Mouse (Mus musculus) erythroblast, adult 5-6 weeks (primary cell): ENCODE measurements around the gene Mast4. TPM values are rescaled to one million over a fixed set of nuclear protein-coding genes. Genes with fewer than 3 reads are reported as not detected.
"Not testable (repeated sequence)": the region's sequence is repeated elsewhere in the genome, so short reads cannot be mapped to it uniquely, and the experiment has no call there.

Experiments
- ATAC-seq: replicated peaks from 2 replicates; pipeline ENCODE4 v1.8.0; 2016; ENCODE audit warnings: moderate number of reproducible peaks, mild to moderate bottlenecking, moderate TSS enrichment, inconsistent platforms; ENCODE audit not compliant: poor library complexity, low FRiP score, severe bottlenecking
- total RNA-seq, 2 experiments: library from RNA; stranded (forward) in 1 of 2; stranded (reverse) in 1 of 2; fragments of 150-400 nt in 1 of 2; fragments of 200-764, 138-1000 nt in 1 of 2; gene quantifications; 2 replicates each; pipeline versions ENCODE4 v1.2.3 to v1.2.4; 2015 to 2017; ENCODE audit warnings: low replicate concordance in 2 of 2

The Mast4 gene
- 1.9 and 5.2 TPM in 2 replicates for total RNA-seq (2015; ENCODE audit: low replicate concordance)
- 0.42 and 2.1 TPM in 2 replicates for total RNA-seq (2017; ENCODE audit: low replicate concordance)

DNA sequence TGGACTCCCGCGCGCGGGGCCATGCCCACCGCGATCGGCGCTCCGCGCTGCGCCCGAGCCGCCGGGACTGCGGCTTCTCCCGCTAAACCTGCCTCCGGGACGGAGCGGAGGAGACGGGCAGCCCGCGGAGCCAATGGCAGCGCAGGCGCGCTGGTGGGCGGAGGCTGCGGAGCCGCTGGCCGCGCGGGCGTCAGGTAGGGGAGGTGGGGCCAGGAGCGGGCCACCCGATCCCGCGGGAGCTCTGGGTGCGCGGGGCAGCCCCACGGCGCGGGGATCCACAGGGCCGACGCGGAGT lies at the start of gene Mast4:
TSS of gene Mast4 (minus strand) at position 106 of the 295 bp plus-strand sequence.
- no peak for ATAC-seq

DNA sequence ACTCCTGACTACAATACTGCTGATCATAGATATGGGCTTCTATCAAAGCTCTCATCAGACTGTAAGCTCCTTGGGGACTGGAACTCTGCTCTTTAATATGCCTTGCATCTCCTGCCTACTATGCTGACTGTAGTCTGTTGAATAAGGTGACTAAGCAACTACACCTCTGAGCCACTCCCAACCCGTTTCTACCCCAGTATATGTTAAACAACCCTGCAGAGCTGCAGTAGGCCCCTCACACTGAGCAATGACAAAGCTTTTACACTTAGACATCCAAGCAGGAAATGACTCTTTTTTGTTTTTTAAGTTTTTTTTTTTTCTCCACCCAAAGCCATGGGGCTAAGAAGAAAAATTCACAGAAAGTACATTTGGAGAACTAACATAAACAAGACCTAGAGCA lies 40.2 kb upstream of the Mast4 start:
- ATAC-seq, result no peak

DNA sequence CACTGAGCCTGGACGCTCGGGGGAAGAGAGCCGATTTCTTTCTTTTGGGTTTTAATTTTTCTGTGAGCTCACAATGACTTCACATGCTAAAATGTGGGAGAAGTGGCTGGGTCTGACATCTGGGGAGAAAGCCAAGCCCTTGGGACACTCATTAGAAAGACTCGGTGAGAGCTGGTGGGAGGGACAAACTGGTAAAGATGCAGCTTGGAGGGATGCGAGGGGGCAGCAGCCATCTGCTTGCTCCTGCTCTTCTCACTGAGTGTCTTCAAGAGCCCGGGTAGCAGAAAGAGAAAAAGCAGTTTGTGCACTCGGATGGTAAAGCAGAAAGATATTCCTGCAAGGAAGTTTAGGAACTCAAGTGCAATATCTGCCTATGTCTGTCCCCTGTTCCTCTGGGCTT lies 34.9 kb upstream of the Mast4 start:
- ATAC-seq, result no peak

DNA sequence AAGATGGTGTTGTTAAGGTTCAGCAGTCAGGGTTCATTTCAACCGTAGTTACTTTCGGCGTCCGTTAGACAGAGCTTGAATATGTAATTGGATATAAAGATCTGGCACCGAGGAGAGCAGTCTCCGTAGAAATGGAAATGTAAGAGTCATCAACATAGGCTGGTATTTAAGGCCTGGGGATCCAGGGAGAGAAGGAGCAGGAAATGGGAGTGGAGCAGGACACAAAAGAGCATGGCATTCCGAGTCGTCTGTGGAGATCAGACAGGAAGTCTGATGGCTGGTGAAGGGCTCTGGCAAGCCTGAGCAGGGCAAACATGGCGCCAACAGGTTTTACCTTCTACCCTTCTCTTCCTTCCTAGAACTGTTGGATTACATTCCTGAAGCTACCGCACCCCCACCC lies 28.9 kb upstream of the Mast4 start:
- no peak for ATAC-seq

DNA sequence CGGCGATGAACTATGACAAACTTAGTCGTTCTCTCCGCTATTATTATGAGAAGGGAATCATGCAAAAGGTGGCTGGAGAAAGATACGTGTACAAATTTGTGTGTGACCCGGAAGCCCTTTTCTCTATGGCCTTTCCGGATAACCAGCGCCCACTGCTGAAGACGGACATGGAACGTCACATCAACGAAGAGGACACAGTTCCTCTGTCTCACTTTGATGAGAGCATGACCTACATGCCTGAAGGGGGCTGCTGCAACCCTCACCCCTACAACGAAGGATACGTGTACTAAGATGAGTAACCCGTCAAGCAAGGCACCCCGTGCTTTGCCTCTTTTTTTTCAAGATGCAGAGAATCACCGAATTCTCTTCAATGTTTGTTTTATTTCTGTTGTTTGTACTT lies 23.1 kb upstream of the Mast4 start:
- not testable (repeated sequence) for ATAC-seq

DNA sequence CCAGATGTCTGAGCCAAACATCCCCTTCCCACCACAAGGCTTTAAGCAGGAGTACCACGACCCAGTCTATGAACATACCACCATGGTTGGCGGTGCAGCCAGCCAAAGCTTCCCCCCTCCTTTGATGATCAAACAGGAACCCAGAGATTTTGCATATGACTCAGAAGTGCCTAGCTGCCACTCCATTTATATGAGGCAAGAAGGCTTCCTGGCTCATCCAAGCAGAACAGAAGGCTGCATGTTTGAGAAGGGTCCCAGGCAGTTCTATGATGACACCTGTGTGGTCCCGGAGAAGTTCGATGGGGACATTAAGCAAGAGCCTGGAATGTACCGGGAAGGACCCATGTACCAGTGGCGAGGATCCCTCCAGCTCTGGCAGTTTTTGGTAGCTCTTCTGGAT lies 22.6 kb upstream of the Mast4 start:
- ATAC-seq, result not testable (repeated sequence)

DNA sequence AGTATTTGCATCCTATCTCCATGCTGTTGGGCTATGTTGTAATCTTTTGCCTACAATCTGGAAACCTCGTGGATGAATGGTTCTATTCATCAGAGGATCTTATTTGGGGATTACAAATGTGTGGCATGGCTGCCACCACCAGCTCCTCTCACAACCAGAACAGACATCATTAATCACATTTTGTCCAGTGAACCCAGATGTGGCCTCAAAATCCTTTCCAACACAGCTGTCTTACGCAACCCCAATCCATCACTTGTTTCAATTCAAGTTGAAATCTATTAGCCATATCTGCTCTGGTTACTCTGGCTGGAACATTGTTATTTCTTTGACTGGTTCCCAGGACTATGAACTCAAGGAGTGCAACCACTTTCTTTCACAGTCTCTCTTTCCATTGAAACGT lies 20.4 kb upstream of the Mast4 start:
- ATAC-seq, result no peak

DNA sequence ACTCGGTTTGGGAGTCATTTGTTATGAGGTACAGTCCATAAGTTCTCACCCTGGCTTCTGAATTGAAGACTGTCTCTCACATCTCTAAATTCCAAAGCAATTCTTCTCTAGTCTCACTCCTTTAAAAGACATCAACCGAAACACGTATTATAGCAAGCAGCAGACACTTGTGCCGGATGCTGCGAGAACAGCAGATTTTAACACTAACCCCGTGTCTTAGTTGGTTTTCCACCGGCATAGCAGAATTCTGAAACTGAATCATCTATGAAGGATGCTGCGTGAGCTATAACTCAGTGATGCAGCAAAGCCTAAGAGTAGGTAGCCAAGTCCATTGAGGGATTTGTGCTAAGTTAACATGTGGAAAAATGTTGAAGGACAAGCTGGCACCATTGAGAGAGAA lies 10.5 kb upstream of the Mast4 start:
- ATAC-seq, result no peak

DNA sequence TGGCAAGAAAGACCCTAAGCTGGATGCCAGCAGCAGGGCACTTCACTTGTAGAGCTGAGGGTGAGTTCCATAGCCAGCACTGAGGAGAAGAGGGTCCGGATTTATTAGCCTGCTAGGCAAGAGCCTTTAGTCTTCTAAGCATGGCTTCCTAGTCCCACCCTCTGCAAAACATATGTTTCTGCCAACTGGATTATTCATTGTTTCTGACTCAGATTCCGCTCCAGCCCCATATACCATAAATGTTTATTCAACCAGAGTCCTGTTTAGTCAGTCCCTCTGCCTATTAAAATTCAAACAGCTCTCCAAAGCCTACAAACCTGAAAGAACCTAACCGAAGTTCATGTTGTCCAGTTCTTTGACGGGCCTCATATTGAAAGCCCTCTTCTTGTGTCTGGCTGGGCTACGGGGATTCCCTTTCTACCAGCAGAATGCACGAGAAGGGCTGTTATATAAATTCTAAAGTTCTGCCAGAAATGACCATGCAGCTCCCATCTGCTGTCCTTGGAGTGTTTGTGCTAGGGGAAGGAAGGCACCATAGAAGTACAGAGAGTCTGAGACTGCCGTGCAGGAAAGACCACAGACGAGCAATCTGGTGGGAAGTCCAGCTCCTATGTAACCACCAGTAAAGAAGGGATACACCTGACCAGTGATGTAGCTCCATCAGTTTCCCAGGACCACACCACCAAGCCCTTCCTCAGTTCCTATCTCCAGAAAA lies 9.9 kb upstream of the Mast4 start:
- no peak for ATAC-seq

DNA sequence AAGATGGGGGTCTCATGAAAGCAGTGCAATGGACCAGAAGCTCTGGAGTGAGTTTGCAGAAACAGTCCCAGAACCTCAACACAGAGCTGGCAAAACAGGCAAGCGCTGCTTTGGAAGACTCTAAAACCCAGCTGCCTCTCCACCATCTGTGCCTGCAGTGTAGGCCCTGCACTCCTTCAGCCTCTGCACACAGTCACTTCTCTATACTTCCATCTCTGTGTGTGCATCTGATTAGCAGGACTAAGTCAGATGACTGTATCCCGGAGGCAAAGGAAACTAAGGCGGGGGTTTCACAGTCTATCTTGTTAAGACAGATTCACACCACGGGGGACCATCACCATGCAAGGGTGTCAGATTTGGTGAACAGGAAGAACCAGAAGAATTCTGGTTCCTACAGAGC lies 6.7 kb upstream of the Mast4 start:
- no peak for ATAC-seq

DNA sequence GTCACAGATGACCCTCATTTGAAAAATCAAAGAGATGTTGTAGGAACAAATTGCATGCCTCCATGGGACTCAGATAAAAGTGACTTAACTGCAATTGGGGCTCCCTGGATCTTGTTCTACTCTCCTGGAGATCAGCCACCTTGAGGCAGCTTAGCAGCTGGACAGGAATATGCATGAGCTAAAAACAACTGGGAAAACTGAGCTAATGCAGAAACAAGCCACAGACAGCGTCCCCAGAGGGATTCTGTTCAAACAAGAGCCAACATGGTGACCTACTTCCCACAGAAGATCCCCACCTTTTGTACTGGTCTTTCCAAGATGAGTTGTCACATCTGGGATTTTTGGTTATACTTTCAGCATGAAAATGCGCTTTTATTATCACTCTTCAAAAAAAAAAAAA lies 4.3 kb upstream of the Mast4 start:
- no peak for ATAC-seq

DNA sequence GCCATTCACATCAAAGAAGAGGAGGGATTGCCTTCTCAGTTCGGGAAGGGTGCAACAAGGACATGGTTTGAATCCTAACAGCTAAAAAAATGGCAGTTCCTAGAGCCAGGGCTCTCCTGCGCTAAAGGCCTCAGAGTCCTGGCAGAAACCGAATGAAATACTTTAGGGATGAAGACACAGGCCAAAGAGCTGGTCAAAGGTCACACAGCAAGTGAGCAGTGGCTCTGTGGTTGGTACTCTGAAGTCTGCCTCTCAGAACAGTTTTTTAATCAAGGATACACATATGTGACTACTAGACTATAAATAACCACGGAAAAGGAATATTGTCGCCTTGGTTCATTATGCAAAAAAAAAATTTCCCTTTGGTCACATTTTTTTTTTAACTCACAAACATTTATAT lies 1.9 kb upstream of the Mast4 start:
- no peak for ATAC-seq

DNA sequence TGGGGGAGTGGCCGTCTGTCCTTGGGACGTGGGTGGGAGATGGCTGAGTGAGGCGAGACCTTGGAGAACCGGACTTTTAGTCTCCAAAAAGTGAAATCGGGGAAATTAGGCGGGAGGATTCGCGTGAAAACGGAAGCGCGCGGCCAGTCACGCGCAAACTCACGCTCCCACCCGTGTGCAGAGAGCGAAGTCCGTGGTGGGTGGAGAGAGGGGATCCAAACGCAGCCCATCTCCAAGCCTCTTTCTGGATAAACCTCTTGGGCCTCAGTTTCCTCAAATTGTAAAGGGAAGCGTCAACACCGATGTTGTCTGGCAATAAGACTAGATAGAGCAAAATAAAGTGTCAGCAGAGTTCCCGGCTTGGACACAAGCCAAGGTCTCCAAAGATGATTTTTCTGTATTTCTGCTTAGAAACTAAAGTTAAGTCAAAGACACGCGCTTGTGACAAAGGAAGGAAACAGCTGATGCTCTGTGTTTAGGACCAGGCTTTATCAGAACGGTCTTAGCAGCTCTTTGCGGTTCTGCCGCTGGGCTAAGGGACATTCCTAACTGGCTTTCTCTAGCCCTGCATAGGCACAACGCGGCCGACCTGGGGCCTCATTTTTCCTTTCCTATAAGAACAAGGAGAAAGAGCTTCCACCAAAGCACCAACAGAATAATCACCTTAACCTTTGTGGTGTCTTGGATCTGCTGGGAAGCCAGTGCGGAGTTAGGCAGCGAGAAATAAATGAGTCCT lies 594 bp upstream of the Mast4 start:
- no peak for ATAC-seq

DNA sequence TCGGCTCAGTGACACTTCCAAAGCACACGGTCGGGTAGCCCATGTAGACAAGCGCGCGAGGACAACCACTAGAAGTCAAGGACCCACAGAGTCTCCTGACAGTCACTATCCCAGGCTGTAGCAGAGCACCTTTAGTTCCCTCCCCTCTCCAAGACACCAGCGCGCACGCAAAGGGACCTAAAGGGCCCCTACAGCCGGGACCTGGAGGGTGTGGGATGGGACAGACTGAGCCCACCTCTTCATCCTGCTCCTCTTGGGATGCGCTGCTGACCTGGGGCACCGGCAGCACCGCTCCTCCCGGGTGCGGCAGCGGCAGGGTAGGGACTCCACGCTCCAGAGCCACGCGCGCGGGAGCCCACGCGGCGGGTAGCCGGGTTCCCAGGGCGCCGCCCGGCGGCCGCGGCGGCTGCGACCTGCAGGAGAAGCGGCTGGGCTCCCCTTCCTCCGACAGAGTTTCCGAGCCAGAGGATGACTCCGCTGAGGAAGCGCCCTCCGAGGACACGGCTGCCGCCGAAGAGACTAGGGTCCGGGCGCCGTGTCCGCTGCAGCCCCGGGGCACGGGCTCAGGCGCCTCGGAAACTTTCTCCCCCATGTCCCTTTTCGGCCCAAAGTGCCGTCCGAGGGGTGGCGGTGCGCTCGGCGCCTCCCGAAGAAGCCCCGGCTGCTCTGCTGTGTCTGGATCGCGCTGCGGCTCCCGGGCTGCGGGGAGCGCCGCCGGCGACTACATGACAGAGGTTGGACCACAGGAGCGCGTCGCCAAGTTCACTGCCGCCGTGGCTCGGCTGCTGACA lies 501 bp downstream of the Mast4 start:
- no peak for ATAC-seq

DNA sequence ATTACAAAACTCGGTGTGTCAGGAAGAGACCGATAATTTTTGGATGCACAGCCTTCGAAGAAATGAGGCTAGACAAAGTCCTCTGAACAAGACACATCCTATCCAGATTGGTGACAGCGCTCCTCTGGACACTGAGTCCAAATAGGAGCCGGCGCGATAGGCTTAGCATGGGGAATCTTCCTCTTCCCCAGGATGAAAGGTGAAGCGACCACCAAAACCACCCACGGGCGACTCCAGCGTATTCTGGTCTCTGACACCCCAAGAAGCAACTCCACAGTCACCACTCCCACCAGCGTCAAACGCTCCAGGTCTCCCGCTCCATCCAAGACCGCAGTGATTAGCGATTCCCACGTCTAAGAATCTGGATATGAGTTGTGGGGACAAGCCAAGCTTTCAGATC lies 1.1 kb downstream of the Mast4 start:
- ATAC-seq, result no peak

DNA sequence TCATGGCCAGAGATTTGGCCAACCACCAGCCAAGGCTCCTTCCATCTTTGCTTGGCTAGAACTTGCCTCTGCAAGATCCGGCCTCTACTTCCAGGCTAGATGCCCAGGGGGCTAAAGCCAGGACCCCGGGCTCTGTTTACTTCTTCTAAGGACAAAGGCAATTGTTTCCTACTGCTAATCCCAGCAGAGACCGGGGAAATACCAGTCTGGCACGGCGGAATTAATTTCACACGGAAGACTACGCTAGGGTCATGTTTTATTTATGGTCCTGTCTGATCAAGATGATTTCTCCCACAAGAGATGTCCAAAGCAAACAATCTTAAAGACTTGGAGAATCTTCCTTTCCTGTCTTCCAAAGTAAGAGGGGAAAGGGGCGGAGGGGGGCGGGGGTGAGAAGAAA lies 1.6 kb downstream of the Mast4 start:
- no peak for ATAC-seq

DNA sequence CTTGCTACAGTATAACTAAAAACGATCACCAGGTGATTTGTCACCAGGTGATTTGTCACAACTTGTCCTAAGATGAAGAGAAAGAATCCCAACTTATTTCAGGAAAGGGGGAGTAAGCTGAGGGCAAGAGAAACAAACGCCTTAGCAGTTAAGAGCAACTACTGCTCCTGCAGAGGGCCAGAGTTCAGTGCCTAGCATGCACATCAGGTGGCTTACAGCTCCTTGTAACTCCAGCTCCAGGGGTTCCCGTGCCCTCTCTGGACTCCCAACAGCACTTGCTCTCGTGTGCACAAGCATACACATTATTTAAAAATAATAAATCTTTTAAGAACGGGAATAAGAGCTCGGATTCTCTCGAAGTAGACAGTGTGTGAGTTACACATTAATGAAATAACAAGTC lies 3.2 kb downstream of the Mast4 start:
- ATAC-seq, result no peak

DNA sequence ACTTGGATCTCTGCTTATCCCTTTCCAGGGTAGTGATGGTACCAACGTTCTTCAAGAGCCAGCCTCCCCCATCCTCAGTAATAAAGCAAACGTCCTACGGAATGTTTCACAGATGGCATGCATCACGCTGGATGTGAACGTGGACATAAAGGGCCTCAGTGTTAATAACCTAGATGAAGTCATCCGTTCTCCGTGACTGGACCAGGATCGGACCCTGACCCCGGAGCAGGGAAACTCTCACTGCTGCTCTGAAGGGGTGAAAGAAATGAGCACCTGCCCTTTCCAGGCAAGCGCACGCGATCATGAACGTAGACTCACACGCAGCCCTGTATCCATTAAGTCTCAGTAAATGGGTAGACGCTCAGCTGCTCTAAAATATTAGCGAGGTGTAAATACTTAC lies 6.0 kb downstream of the Mast4 start:
- ATAC-seq, result no peak

DNA sequence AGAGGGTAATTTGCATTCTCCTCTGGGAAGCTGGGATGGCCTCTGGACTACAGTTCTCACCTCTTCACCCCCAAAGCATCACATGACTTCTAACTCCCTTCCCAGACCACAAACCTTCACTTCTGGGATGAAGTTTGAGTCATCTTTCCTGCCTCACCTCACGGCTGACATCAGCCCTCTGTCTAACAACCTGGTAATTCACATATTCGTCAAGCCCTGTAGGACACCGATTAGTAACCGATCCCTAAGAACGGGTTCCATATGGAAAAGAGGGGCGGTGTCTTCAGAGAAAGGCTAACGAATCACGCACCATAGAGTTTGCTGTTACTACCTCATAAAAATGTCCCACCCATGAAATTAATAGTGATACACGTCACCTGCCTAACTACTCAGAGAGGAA lies 6.5 kb downstream of the Mast4 start:
- no peak for ATAC-seq

DNA sequence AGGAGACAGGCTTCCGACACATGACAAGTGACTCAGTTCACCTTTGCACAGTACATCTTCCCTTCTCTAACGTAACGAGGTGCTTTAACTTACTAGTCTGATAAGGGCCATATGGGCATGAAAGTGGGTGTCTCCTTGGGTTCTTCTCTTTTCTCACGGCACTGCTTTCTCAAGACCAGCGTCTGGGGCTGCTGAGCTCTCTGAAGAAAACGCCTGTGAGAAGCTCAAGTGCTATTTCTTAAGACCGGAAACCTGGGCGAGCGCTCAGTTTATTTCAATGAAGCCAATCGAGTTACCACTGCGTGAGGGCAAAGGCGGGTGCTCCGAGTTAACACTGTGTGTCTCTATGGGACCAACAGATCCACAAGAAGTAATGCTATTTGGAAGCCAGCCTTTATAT lies 8.1 kb downstream of the Mast4 start:
- ATAC-seq, result no peak

DNA sequence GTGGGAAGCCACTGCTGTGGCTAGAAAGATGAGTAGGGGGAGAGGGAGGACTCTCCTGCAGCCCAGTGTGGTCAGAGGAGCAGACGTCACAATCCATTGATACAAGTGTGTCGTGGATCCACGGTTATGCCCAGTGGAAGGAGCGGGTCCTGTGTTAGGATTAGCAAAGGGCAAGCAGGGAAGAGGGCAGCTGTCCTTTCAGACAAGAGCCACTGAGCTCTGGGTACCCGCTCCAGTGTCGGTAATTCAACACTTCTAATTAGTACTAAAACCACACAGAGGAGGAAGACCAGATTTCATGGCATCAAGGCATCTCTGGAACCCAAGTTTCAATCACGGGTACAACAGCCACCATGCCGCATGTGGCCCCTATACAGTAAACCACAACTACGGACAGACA lies 14.4 kb downstream of the Mast4 start:
- ATAC-seq, result no peak
